Mouse (Mus musculus): ENCODE measurements at regions not wholly inside any gene's neighbourhood (a gene's known extent, or its start where the extent isn't known, plus 50 kb on each side); places are given as distances from the start of the nearest gene placed in this dataset.

DNA sequence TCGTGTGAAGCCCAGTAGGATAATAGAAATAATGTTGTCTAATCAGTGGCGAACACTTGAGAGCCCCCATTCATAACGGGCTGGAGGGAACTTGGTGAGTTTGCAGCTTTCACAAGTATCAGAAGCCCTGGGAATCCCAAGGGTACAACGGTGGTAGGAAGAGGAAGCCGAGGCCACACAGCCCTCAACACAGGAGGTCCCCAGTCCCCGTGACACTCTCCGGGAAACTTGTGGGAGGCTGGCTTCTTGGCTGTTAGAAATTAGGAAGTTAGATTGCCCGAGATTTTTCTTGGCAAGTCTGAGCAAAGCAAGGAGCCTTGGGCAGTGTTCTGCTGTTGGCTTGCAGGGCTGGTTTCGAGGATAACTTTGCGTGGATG lies 349.5 kb upstream of the Mki67 start:
- TF ChIP-seq POLR2A (IDR thresholded peaks at IDR 0.05; ENCODE audit: borderline replicate concordance, extremely low read depth, low read depth, low read length) (no peak), CTCF (IDR thresholded peaks at IDR 0.05; ENCODE audit: insufficient read depth, low read length) (no peak)

All from lung, adult 2 months (tissue).